Mouse (Mus musculus) cerebellum, adult 2 months (tissue): ENCODE measurements around the gene Ltbp1.

Experiments
- CTCF ChIP-seq: fragments of 200-500 bp; IDR thresholded peaks from 2 replicates; pipeline ENCODE4 v1.5.1; 2011; ENCODE audit warnings: low read depth, mild to moderate bottlenecking, control low read depth, low read length, moderate library complexity, borderline replicate concordance; ENCODE audit not compliant: insufficient read depth
- POLR2A ChIP-seq: fragments of 200-500 bp; IDR thresholded peaks from 2 replicates; pipeline ENCODE4 v1.6.1; 2011; ENCODE audit warnings: low read length, control low read depth, borderline replicate concordance; ENCODE audit not compliant: insufficient read depth

GRCm38 (mm10) chr17:75013211-75013610 lies 7.8 kb downstream of the Ltbp1 start:
- TF ChIP-seq CTCF (no peak), POLR2A (no peak)
